In genomic region chr13:76590709-76591108, GRCm38 (mm10) we compare ENCODE assay signal across 8 mouse cellular contexts.
DNase-seq lines count a peak whose midpoint lies in the region; ATAC-seq and TF ChIP-seq lines count a peak whose summit lies in the region.
"Not testable (repeated sequence)": the region's sequence is repeated elsewhere in the genome, so short reads cannot be mapped to it uniquely, and the experiment has no call there.

No protein-coding gene starts in this region.

- peak; percentile 74; the same call in 1 of the 2 replicates for ATAC-seq in forebrain, embryonic 13.5 days
- peak; percentile 54; the same call in 1 of the 2 replicates for ATAC-seq in hindbrain, embryonic 12.5 days (ENCODE audit: low FRiP score)
- ATAC-seq in kidney, embryonic 14.5 days (ENCODE audit: low FRiP score, low TSS enrichment), result 0 out of 2 replicates have a peak, but pooled peaks have one; percentile 32
- 0 out of 2 replicates have a peak, but pooled peaks have one; percentile 12 for ATAC-seq in liver, embryonic 15.5 days (ENCODE audit: insufficient read depth)
- ATAC-seq in midbrain, embryonic 11.5 days (ENCODE audit: low FRiP score), result peak; percentile 46
- peak; percentile 61 for ATAC-seq in monocyte, adult 5-6 weeks (replicated peaks; ENCODE audit: insufficient number of reproducible peaks, low FRiP score, low TSS enrichment, poor library complexity, severe bottlenecking)
- ATAC-seq in stomach, embryonic 15.5 days (ENCODE audit: insufficient read depth, low FRiP score, low read depth), result peak; percentile 60; the same call in 1 of the 2 replicates

- H3K27me3 ChIP-seq in CH12.LX (replicated peaks); forebrain, embryonic 13.5 days; hindbrain, embryonic 12.5 days; kidney, embryonic 14.5 days (ENCODE audit: control insufficient read depth, insufficient read depth, low read length); liver, embryonic 15.5 days; midbrain, embryonic 11.5 days (ENCODE audit: control insufficient read depth, insufficient read depth, low read length); stomach, embryonic 15.5 days (replicated peaks): not testable (repeated sequence)

- in situ Hi-C loops in CH12.LX (cut with MboI; ENCODE audit: low pct_ligation_motif_present, low pct_unique_long_range_greater_than_20kb, low sequenced_read_pairs), result not testable (repeated sequence)

- not testable (repeated sequence) for TF ChIP-seq POLR2A in CH12.LX (IDR thresholded peaks at IDR 0.05; ENCODE audit: low read depth, low read length)

- WGBS in forebrain, embryonic 13.5 days, result 83% methylated on average over 11 of the region's 11 CpGs
- WGBS in hindbrain, embryonic 12.5 days, result 87% methylated on average over 11 of the region's 11 CpGs
- WGBS in kidney, embryonic 14.5 days, result 91% methylated on average over 11 of the region's 11 CpGs
- WGBS in liver, embryonic 15.5 days (ENCODE audit: insufficient replicate concordance), result 79% methylated on average over 11 of the region's 11 CpGs
- WGBS in midbrain, embryonic 11.5 days, result 87% methylated on average over 11 of the region's 11 CpGs
- 83% methylated on average over 11 of the region's 11 CpGs for whole genome bisulfite sequencing in stomach, embryonic 15.5 days

- not testable (repeated sequence) for TF ChIP-seq RAD21 in CH12.LX (IDR thresholded peaks at IDR 0.05; ENCODE audit: low read depth, low read length)

- H3K79me2 ChIP-seq in CH12.LX (replicated peaks; ENCODE audit: control insufficient read depth, extremely low read depth, insufficient read depth, poor library complexity, severe bottlenecking), result not testable (repeated sequence)

- H3K4me2 ChIP-seq in CH12.LX (ENCODE audit: insufficient read depth, low read depth, poor library complexity, severe bottlenecking); forebrain, embryonic 13.5 days; hindbrain, embryonic 12.5 days (replicated peaks); kidney, embryonic 14.5 days (replicated peaks; ENCODE audit: low read depth, low read length); liver, embryonic 15.5 days; midbrain, embryonic 11.5 days; stomach, embryonic 15.5 days: not testable (repeated sequence)

- H3K4me1 ChIP-seq in CH12.LX (ENCODE audit: control insufficient read depth in 1 of 2, insufficient read depth in 2 of 2), result peaks cover 3 to 45% of the 10 kb centered on the region in 2 experiments
- H3K4me1 ChIP-seq in forebrain, embryonic 13.5 days; hindbrain, embryonic 12.5 days; kidney, embryonic 14.5 days (ENCODE audit: control insufficient read depth, insufficient read depth, low read length); liver, embryonic 15.5 days (replicated peaks); midbrain, embryonic 11.5 days (ENCODE audit: control insufficient read depth, insufficient read depth, low read length); stomach, embryonic 15.5 days: not testable (repeated sequence)

- not testable (repeated sequence) for H3K36me3 ChIP-seq in CH12.LX (replicated peaks in 1 of 2; ENCODE audit: control insufficient read depth in 1 of 2, insufficient read depth in 1 of 2, low read length in 1 of 2); forebrain, embryonic 13.5 days (ENCODE audit: poor library complexity, severe bottlenecking); hindbrain, embryonic 12.5 days; kidney, embryonic 14.5 days (ENCODE audit: control insufficient read depth, insufficient read depth, low read length); liver, embryonic 15.5 days (replicated peaks); midbrain, embryonic 11.5 days (ENCODE audit: control insufficient read depth, insufficient read depth, low read length); stomach, embryonic 15.5 days

- TF ChIP-seq CTCF in CH12.LX (conservative IDR thresholded peaks at IDR 0.05 in 1 of 2, IDR thresholded peaks at IDR 0.05 in 1 of 2; ENCODE audit: low read depth in 2 of 2, low read length in 2 of 2), result not testable (repeated sequence)

- H3K4me3 ChIP-seq in CH12.LX (replicated peaks in 1 of 3; ENCODE audit: low read depth in 2 of 3, low read length in 2 of 3, poor library complexity in 1 of 3), result peak overlapping the region in 1 of 3 experiments; percentile 33
- H3K4me3 ChIP-seq in forebrain, embryonic 13.5 days; hindbrain, embryonic 12.5 days; kidney, embryonic 14.5 days (ENCODE audit: low read length); liver, embryonic 15.5 days (replicated peaks); midbrain, embryonic 11.5 days (ENCODE audit: low read depth, low read length); stomach, embryonic 15.5 days (replicated peaks): not testable (repeated sequence)

- DNase-seq in CH12.LX (ENCODE audit: extremely low read depth); midbrain, embryonic 11.5 days (ENCODE audit: low spot score, missing footprints): not testable (repeated sequence)

- dilution Hi-C loops in CH12.LX (cut with MboI; ENCODE audit: extremely low pct_ligation_motif_present, extremely low pct_unique_long_range_greater_than_20kb, low sequenced_read_pairs), result not testable (repeated sequence)

- H3K27ac ChIP-seq in CH12.LX (ENCODE audit: insufficient read depth, low read depth), result peak overlapping the region; percentile 24; the same call in 1 of the 2 replicates
- not testable (repeated sequence) for H3K27ac ChIP-seq in forebrain, embryonic 13.5 days; hindbrain, embryonic 12.5 days; kidney, embryonic 14.5 days (ENCODE audit: low read depth, low read length); liver, embryonic 15.5 days (replicated peaks); midbrain, embryonic 11.5 days (ENCODE audit: low read depth, low read length); stomach, embryonic 15.5 days

- not testable (repeated sequence) for H3K9me3 ChIP-seq in CH12.LX (replicated peaks; ENCODE audit: low read length); forebrain, embryonic 13.5 days (replicated peaks); hindbrain, embryonic 12.5 days (replicated peaks); kidney, embryonic 14.5 days (ENCODE audit: control insufficient read depth, low read length); liver, embryonic 15.5 days (replicated peaks); midbrain, embryonic 11.5 days (ENCODE audit: control insufficient read depth, low read length); stomach, embryonic 15.5 days

- not testable (repeated sequence) for H3K9ac ChIP-seq in CH12.LX (ENCODE audit: insufficient read depth, low read depth); forebrain, embryonic 13.5 days; hindbrain, embryonic 12.5 days; kidney, embryonic 14.5 days (ENCODE audit: low read depth, low read length); liver, embryonic 15.5 days; midbrain, embryonic 11.5 days (ENCODE audit: low read length); stomach, embryonic 15.5 days

- not testable (repeated sequence) for TF ChIP-seq EP300 in CH12.LX (IDR thresholded peaks at IDR 0.05; ENCODE audit: low read length)

Comparison
In these comparisons a context has a peak if more than half of its experiments do, and no peak if none do; other contexts are left out.
1. ATAC-seq: peak in every context shown above with its lines; median percentile 74 in forebrain, embryonic 13.5 days; 61 in monocyte, adult 5-6 weeks; 60 in stomach, embryonic 15.5 days; 54 in hindbrain, embryonic 12.5 days; 46 in midbrain, embryonic 11.5 days; 32 in kidney, embryonic 14.5 days; 12 in liver, embryonic 15.5 days.